Mouse (Mus musculus) urinary bladder, postnatal 10 days (tissue): ENCODE measurements around the gene Copb2.

ENCODE experiments used
- DNase-seq: peaks from one replicate; pipeline ENCODE4 v3.0.0; 2022; ENCODE audit warnings: low spot score

Copb2 gene

GRCm38 (mm10) chr9:98563137-98564126, at the start of gene Copb2:
Gene Copb2, plus strand, starts transcription at chr9:98563721.
- DNase-seq, result peak; percentile 97

- no peak for DNase-seq
These were observed 39.6 kb upstream of the Copb2 start for GRCm38 (mm10) chr9:98523872-98524271.

GRCm38 (mm10) chr9:98524786-98525542, 38.6 kb upstream of the Copb2 start:
- no peak for DNase-seq

- DNase-seq, result no peak
These were observed 38.0 kb upstream of the Copb2 start for GRCm38 (mm10) chr9:98525543-98525924.

- no peak for DNase-seq
These were observed 36.3 kb upstream of the Copb2 start for GRCm38 (mm10) chr9:98527226-98527625.

GRCm38 (mm10) chr9:98529776-98530175, 33.7 kb upstream of the Copb2 start:
- no peak for DNase-seq

GRCm38 (mm10) chr9:98530999-98531398, 32.5 kb upstream of the Copb2 start:
- no peak for DNase-seq

GRCm38 (mm10) chr9:98534675-98535280, 28.7 kb upstream of the Copb2 start:
- DNase-seq, result no peak

GRCm38 (mm10) chr9:98535763-98536162, 27.8 kb upstream of the Copb2 start:
- DNase-seq, result no peak

- no peak for DNase-seq
These were observed 25.4 kb upstream of the Copb2 start for GRCm38 (mm10) chr9:98538017-98538712.

- peak; percentile 15 for DNase-seq
These were observed 24.7 kb upstream of the Copb2 start for GRCm38 (mm10) chr9:98538713-98539360.

GRCm38 (mm10) chr9:98544042-98544441, 19.5 kb upstream of the Copb2 start:
- DNase-seq, result no peak

GRCm38 (mm10) chr9:98583852-98584251, 20.3 kb downstream of the Copb2 start:
- no peak for DNase-seq

GRCm38 (mm10) chr9:98600094-98600493, 36.6 kb downstream of the Copb2 start:
- DNase-seq, result no peak

GRCm38 (mm10) chr9:98601156-98601836, 37.8 kb downstream of the Copb2 start, which contains the start of gene Mrps22:
Gene Mrps22, minus strand, starts transcription at chr9:98601660.
- DNase-seq, result no peak

GRCm38 (mm10) chr9:98601837-98602359, 38.4 kb downstream of the Copb2 start:
- no peak for DNase-seq

- no peak for DNase-seq
These were observed 41.4 kb downstream of the Copb2 start for GRCm38 (mm10) chr9:98604896-98605295.

GRCm38 (mm10) chr9:98628480-98628879, 65.0 kb downstream of the Copb2 start:
- DNase-seq, result no peak

- DNase-seq, result no peak
These were observed 70.0 kb downstream of the Copb2 start for GRCm38 (mm10) chr9:98633287-98634162.
